Mouse (Mus musculus): ENCODE results near the gene Mrfap1.

- TF ChIP-seq CTCF (IDR thresholded peaks at IDR 0.05; ENCODE audit: borderline replicate concordance, insufficient read depth, low read depth, low read length): no peak
- TF ChIP-seq POLR2A (IDR thresholded peaks at IDR 0.05; ENCODE audit: borderline replicate concordance, insufficient read depth, low read length): peak; percentile 49; the same call in 1 of the 2 replicates
Measured at GRCm38 (mm10) chr5:36766958-36767703, 29.4 kb downstream of the Mrfap1 start.

Data from cerebellum, adult 2 months (tissue).